Mouse (Mus musculus) hindbrain, embryonic 15.5 days (tissue): Measurements from ENCODE around the gene Htt. TPM values are rescaled to one million over a fixed set of nuclear protein-coding genes. Genes with fewer than 3 reads are reported as not detected.
A peak's percentile ranks its signal among the peaks of the same experiment; 100 is the strongest.

Experiments
- microRNA counts: library from miRNA; unstranded; fragments of <30 nt; microRNA quantifications from one replicate; lab custom pipeline; 2016
- microRNA-seq: library from miRNA; unstranded; fragments of <30 nt; microRNA quantifications from one replicate; pipeline ENCODE4, GENCODE M21; 2016
- polyA plus RNA-seq: library from polyadenylated mRNA; unstranded; fragments of >200 nt; fragmentation: Nextera tagmentation; extraction: Ambion mirVana; gene quantifications from 2 replicates; pipeline ENCODE4 v1.2.1, GENCODE M21; 2015

Gene Htt
- polyA plus RNA-seq, 1 experiment from 2014 or later: 13.8 TPM

MicroRNAs encoded within 50 kb of the gene (microRNA counts, 519-probe panel; counts per million panel counts)
- microRNA mmu-miR-467g (lab: Ali Mortazavi, UCI): 2,074 counts per million, percentile 19 among the panel's probes with 10 or more counts

Small RNA genes within 50 kb of the gene (microRNA-seq; reads per million reads assigned to microRNA genes)
- gene Mir467g: not detected

Other genes with a start within 250 kb of the Htt start
- gene Tnip2, start 247.7 kb upstream of the Htt start, polyA plus RNA-seq: 13.3 and 15.0 TPM in 2 replicates
- 20.6 and 21.4 TPM in 2 replicates for gene Sh3bp2, start 235.9 kb upstream of the Htt start, polyA plus RNA-seq
- gene Add1, start 188.1 kb upstream of the Htt start, polyA plus RNA-seq: 206 and 221 TPM in 2 replicates
- gene Mfsd10, start 124.5 kb upstream of the Htt start, polyA plus RNA-seq: 95.0 and 109 TPM in 2 replicates
- 20.5 and 21.3 TPM in 2 replicates for gene Nop14, start 101.6 kb upstream of the Htt start, polyA plus RNA-seq
- 2.3 and 3.8 TPM in 2 replicates for gene Grk4, start 101.4 kb upstream of the Htt start, polyA plus RNA-seq
- 4.4 and 5.2 TPM in 2 replicates for gene Msantd1, start 146.3 kb downstream of the Htt start, polyA plus RNA-seq
- gene Rgs12, start 187.7 kb downstream of the Htt start, polyA plus RNA-seq: 42.7 and 44.8 TPM in 2 replicates